Mouse (Mus musculus) liver, adult 2 months (tissue): ENCODE data around the gene Tnfrsf23. TPM values are rescaled to one million over a fixed set of nuclear protein-coding genes. Genes with fewer than 3 reads are reported as not detected.

ENCODE experiments used
- DNase-seq: peaks from one replicate; pipeline ENCODE4 v3.0.0-alpha.2; 2011; ENCODE audit warnings: low read depth, low spot score; ENCODE audit errors: extremely low read depth
- H3K27ac ChIP-seq: fragments of 200-500 bp; replicated peaks from 2 replicates; pipeline ENCODE4 v1.5.1; 2012; ENCODE audit warnings: low read depth, mild to moderate bottlenecking, control low read depth, inconsistent platforms, low read length; ENCODE audit not compliant: insufficient read depth
- H3K27me3 ChIP-seq: fragments of 200-500 bp; 2 replicates; pipeline ENCODE4 v1.6.1; 2012; ENCODE audit warnings: mild to moderate bottlenecking, moderate library complexity, low read length, inconsistent platforms; ENCODE audit not compliant: control insufficient read depth, insufficient read depth
- H3K36me3 ChIP-seq: fragments of 200-500 bp; 2 replicates; pipeline ENCODE4 v1.6.1; 2012; ENCODE audit warnings: low read length, inconsistent platforms; ENCODE audit not compliant: control insufficient read depth, insufficient read depth
- H3K4me1 ChIP-seq: fragments of 200-500 bp; 2 replicates; pipeline ENCODE4 v1.6.1; 2011; ENCODE audit warnings: low read length; ENCODE audit not compliant: control insufficient read depth, insufficient read depth
- H3K4me3 ChIP-seq: fragments of 200-500 bp; 2 replicates; pipeline ENCODE4 v1.5.1; 2011; ENCODE audit warnings: low read depth, mild to moderate bottlenecking, control low read depth, low read length, moderate library complexity; ENCODE audit not compliant: insufficient read depth
- H3K79me2 ChIP-seq: fragments of 200-500 bp; 2 replicates; pipeline ENCODE4 v1.6.1; 2012; ENCODE audit warnings: inconsistent platforms, mild to moderate bottlenecking, low read length, moderate library complexity; ENCODE audit not compliant: control insufficient read depth, insufficient read depth
- H3K9ac ChIP-seq: fragments of 200-500 bp; 2 replicates; pipeline ENCODE4 v1.6.1; 2012; ENCODE audit warnings: low read depth, mild to moderate bottlenecking, control low read depth, inconsistent platforms, low read length
- CTCF ChIP-seq: fragments of 200-500 bp; IDR thresholded peaks from 2 replicates; pipeline ENCODE4 v1.5.1; 2011; ENCODE audit warnings: low read depth, low read length, control low read depth
- POLR2A ChIP-seq: fragments of 200-500 bp; IDR thresholded peaks from 2 replicates; pipeline ENCODE4 v1.6.1; 2011; ENCODE audit warnings: low read length, control low read depth; ENCODE audit not compliant: insufficient read depth; ENCODE audit errors: extremely low read depth
- WGBS: fragments of 180-500 bp; shearing (Covaris S2); methylation state at CpG from one replicate; pipeline ENCODE4 v1.1.7; 2018; 5-methylcytosine and 5-hydroxymethylcytosine counted together
- polyA plus RNA-seq: library from polyadenylated mRNA; depleted of rRNA; stranded (reverse); fragments of >200 nt; gene quantifications from 2 replicates; pipeline ENCODE4 v1.2.3, GENCODE M21; 2012
- total RNA-seq: library from RNA; depleted of rRNA; stranded (reverse); fragments of >200 nt; gene quantifications from 2 replicates; pipeline ENCODE4 v1.2.3, GENCODE M21; 2014

Gene Tnfrsf23
- total and polyA plus RNA-seq, 2 experiments: 0.54 TPM; not detected in 1

DNA sequence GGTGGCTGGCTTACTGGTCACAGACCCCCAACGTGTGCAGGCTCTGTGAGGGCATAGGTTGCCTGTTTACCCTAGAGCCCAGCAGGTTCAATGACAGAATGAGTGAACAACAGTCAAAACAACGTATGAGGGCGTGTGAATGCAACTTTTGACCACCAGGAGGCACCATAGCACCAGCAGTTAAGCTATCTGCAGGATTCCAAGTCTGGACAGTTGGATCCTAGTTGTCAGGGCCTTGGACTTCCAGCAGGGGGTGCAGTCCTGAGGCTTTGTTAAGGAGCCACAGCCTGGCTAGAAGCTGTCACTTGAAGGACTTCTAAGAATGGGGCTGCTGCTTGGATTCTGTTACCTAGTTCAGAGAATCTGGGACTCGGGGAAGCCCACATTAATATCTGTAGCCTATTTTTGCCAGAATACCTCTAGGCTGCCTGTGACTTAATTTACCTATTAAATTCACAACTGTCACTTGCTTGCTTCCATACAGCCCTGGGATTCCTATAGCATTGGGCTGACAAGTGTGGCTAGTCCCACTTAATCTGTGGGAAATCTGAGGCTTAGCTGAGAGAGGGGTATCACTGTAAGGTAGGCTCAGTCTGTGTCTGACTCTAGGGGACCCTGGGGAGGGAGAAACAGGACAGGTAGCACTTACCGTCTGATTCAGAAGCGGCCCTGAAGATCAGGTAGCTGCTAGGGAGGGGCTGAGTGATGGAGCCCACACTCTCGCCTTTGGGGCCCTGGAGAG is 21.2 kb upstream of the Tnfrsf23 start:
- WGBS: 44% methylated on average over 7 of the region's 7 CpGs

DNA sequence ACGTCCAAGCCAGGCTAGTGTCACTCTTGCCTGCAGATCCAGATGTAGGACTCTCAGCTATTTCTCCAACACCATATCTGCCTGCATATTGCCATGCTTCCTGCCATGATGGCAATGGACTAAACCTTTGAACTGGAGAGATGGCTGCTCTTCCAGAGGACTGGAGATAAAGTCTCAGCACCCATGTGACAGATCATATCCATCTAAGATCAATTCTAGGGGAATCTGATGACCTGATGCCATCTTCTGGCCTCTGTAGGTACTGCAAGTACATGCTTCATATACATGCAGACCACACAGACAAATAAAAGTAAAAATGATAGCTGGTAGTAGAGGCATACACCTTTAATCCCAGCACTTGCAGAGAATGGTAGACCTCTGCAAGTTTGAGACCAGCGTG is 10.5 kb upstream of the Tnfrsf23 start:
- H3K36me3 ChIP-seq: no peaks in the 10 kb centered on the region; the same call in 1 of the 2 replicates
- WGBS: 66% methylated on average over 2 of the region's 2 CpGs
- peak; percentile 44 for DNase-seq
- H3K79me2 ChIP-seq: no peaks in the 10 kb centered on the region
- TF ChIP-seq POLR2A: no peak
- peak; percentile 34; the same call in 1 of the 2 replicates for TF ChIP-seq CTCF
- H3K27me3 ChIP-seq: no peaks in the 10 kb centered on the region
- no peak overlapping the region for H3K9ac ChIP-seq
- no peak overlapping the region for H3K4me3 ChIP-seq
- H3K27ac ChIP-seq: no peak overlapping the region
- H3K4me1 ChIP-seq: no peaks in the 10 kb centered on the region

More for the DNA sequence above, 21.2 kb upstream of the Tnfrsf23 start:
- H3K27me3 ChIP-seq: no peaks in the 10 kb centered on the region
- no peak overlapping the region for H3K27ac ChIP-seq
- TF ChIP-seq POLR2A: no peak
- TF ChIP-seq CTCF: peak; percentile 98
- no peak overlapping the region; the same call in 1 of the 2 replicates for H3K4me3 ChIP-seq
- H3K4me1 ChIP-seq: no peaks in the 10 kb centered on the region
- no peaks in the 10 kb centered on the region for H3K79me2 ChIP-seq
- DNase-seq: peak; percentile 89
- no peaks in the 10 kb centered on the region for H3K36me3 ChIP-seq
- H3K9ac ChIP-seq: no peak overlapping the region

DNA sequence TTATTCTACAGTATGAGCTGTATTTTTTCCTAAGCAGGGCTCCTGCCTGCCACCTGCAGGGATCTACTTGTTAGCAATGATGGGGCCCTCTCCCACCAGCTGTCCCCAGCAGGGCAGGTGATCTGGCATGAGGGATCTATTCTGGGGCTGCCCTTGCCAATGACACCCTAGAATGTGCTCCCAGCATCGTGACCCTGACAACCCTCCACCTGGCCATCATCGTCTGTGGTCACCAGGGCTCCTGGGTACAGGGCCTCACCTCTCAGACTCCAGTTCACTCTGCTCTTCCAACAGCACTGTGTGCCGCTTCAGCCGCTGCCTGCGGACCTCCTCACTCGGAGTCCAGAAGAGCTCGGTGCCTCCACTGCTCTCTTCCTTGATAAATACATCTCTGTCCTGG is 8.9 kb upstream of the Tnfrsf23 start:
- Histone ChIP-seq H3K79me2 (no peaks in the 10 kb centered on the region), H3K27ac (no peak overlapping the region), H3K4me1 (no peaks in the 10 kb centered on the region), H3K9ac (no peak overlapping the region), H3K27me3 (no peaks in the 10 kb centered on the region), H3K4me3 (no peak overlapping the region), H3K36me3 (no peaks in the 10 kb centered on the region; the same call in 1 of the 2 replicates)
- TF ChIP-seq CTCF (no peak), POLR2A (no peak)
- DNase-seq: no peak
- 92% methylated on average over 7 of the region's 7 CpGs for WGBS

DNA sequence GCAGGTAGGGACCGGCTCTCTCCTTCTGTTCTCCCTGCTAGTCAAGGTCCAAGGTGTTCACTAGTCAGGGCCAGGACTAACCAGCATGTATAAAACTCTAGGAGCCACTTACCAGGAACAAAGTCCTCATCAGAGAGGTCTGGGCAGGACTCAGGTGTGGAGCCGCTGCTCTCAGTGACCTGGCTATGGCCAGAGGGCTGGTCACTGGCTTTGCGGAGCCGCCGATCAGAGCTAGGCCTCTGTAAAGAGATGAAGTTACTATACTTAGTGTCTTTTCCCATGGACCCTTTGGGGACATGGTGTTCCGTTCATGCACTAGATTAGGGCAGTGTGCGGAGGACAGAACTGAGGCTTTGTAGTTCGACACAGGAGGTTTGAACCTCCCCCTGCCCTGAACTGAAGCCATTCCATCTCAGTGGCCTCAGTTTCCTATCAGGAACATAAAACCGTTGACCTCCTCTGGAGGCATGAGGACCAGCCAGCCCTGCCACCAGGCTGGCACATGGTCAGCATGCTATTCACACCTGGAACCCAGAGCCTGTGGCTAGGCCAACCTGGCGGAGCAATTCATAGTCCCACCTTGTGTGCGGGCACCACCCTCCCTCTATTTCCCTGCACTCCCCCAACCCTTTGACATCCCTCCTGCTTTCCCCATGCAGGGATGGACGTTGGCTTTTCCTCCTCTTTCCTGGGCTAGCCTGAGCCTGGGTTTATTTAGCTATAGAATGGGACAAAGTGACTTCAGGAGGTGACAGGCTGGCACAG is 7.3 kb upstream of the Tnfrsf23 start:
- Histone ChIP-seq H3K27me3 (no peaks in the 10 kb centered on the region), H3K4me3 (no peak overlapping the region), H3K4me1 (no peaks in the 10 kb centered on the region), H3K27ac (no peak overlapping the region), H3K36me3 (no peaks in the 10 kb centered on the region), H3K9ac (no peak overlapping the region), H3K79me2 (no peaks in the 10 kb centered on the region)
- DNase-seq: no peak
- TF ChIP-seq CTCF: no peak
- 95% methylated on average over 12 of the region's 12 CpGs for WGBS

DNA sequence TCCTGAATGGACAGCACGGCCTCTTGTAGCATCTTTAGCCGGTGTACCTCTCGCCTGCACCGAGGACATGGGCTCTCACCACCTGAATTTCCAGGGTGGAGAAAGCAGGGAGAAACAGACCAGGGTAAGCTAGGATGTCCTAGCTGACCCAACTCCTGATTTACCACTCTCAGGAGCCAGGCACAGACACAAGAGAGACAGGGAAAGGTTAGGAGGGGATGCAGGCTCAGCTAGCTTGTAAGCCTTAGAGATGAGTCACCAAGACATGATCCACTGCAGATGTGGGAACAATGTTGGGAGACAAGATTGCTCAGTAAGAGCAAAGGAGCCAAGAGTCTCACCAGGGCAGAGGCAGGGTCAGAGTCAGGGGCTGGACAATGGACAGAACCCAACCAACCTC is 6.2 kb upstream of the Tnfrsf23 start:
- no peak for DNase-seq
- 95% methylated on average over 4 of the region's 4 CpGs for WGBS
- no peaks in the 10 kb centered on the region for H3K36me3 ChIP-seq

DNA sequence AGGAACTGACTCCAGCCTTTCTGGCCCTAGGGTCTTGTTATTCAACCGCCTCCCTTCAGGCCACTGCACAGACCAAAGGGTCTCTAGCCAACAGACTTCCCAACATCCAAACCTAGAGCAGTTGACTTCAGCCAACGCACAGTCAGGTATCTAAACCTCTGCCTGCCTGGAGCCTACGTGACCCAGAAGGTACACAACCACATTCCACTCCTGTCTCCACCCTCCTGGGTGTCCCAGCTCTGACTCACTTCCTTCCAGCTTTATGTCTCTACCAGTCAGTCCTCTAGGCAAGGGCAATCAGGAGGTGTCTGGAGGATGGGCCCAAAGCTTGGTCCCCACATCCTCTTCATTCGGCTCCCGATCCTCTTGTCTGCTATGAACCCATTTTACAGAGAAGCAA is 5.5 kb upstream of the Tnfrsf23 start:
- Histone ChIP-seq H3K36me3 (no peaks in the 10 kb centered on the region), H3K27me3 (no peaks in the 10 kb centered on the region), H3K27ac (no peak overlapping the region), H3K9ac (no peak overlapping the region), H3K79me2 (no peaks in the 10 kb centered on the region), H3K4me3 (no peak overlapping the region), H3K4me1 (no peaks in the 10 kb centered on the region)
- 89% methylated on average over 5 of the region's 5 CpGs for WGBS
- DNase-seq: no peak
- TF ChIP-seq POLR2A (no peak), CTCF (no peak)

More for the DNA sequence above, 6.2 kb upstream of the Tnfrsf23 start:
- H3K9ac ChIP-seq: no peak overlapping the region
- no peak overlapping the region for H3K27ac ChIP-seq
- no peak overlapping the region for H3K4me3 ChIP-seq
- no peaks in the 10 kb centered on the region for H3K79me2 ChIP-seq
- H3K4me1 ChIP-seq: no peaks in the 10 kb centered on the region
- no peaks in the 10 kb centered on the region for H3K27me3 ChIP-seq
- TF ChIP-seq POLR2A (no peak), CTCF (no peak)
